Comparison of ENCODE assay signal across 9 mouse cellular contexts in genomic region chr7:82263141-82263540, GRCm38 (mm10).
DNase-seq lines count a peak whose midpoint lies in the region; ATAC-seq and TF ChIP-seq lines count a peak whose summit lies in the region.
"Had no signal": no experiment of that assay in that cellular context is flagged by ENCODE, and none has a peak within 500 bp of the region (broad histone marks: within the 10 kb centered on the region; RNA-seq: fewer than 3 reads in every experiment).

No protein-coding gene starts in this region.

- peak; percentile 29 to 63 for DNase-seq in heart, adult 2 months
- peak; percentile 70 for DNase-seq in forebrain, embryonic 14.5 days (ENCODE audit: low spot score)
- DNase-seq in layer of hippocampus, adult 2 months (ENCODE audit: low spot score in 2 of 2) = peak; percentile 19 to 69
- DNase-seq in lung, postnatal 36 days = peak; percentile 68
- peak; percentile 72 for DNase-seq in thymus, postnatal 25 days

- no peaks in the 10 kb centered on the region; the same call in 1 of the 2 replicates for H3K9me3 ChIP-seq in heart, embryonic 12.5 days (replicated peaks)
- no peaks in the 10 kb centered on the region for H3K9me3 ChIP-seq in forebrain, embryonic 14.5 days (replicated peaks; ENCODE audit: control insufficient read depth, low read length)
- H3K9me3 ChIP-seq: limb, embryonic 13.5 days had no signal

- no peak overlapping the region for H3K4me2 ChIP-seq in heart, embryonic 12.5 days
- H3K4me2 ChIP-seq in forebrain, embryonic 14.5 days (ENCODE audit: low read length) = no peak overlapping the region
- H3K4me2 ChIP-seq: limb, embryonic 13.5 days had no signal

- peak; percentile 97; the same call in 1 of the 2 replicates for TF ChIP-seq CTCF in heart, adult 2 months (IDR thresholded peaks at IDR 0.05)
- TF ChIP-seq CTCF in C2C12 (IDR thresholded peaks at IDR 0.05; ENCODE audit: control insufficient read depth, insufficient read depth, insufficient read length) = peak; percentile 51
- TF ChIP-seq CTCF in bone marrow macrophage, adult 2 months (IDR thresholded peaks at IDR 0.05; ENCODE audit: low read depth, low read length) = peak; percentile 56
- peak; percentile 98 for TF ChIP-seq CTCF in layer of hippocampus, adult 2 months (conservative IDR thresholded peaks at IDR 0.05)

- 25% methylated on average over 8 of the region's 8 CpGs for WGBS in heart, adult 2 months
- 19% methylated on average over 8 of the region's 8 CpGs for WGBS in heart, embryonic 12.5 days
- 16% methylated on average over 8 of the region's 8 CpGs for WGBS in forebrain, embryonic 14.5 days

- H3K4me3 ChIP-seq in heart, adult 2 months = no peak overlapping the region
- no peak overlapping the region for H3K4me3 ChIP-seq in heart, embryonic 12.5 days
- H3K4me3 ChIP-seq in C2C12 (ENCODE audit: insufficient read depth, poor library complexity, severe bottlenecking) = no peak overlapping the region
- H3K4me3 ChIP-seq in bone marrow macrophage, adult 2 months (ENCODE audit: insufficient read depth, low read length) = no peak overlapping the region
- no peak overlapping the region for H3K4me3 ChIP-seq in forebrain, embryonic 14.5 days (ENCODE audit: low read depth, low read length)
- H3K4me3 ChIP-seq in layer of hippocampus, adult 2 months = no peak overlapping the region
- H3K4me3 ChIP-seq: limb, embryonic 13.5 days had no signal

- intact Hi-C loops in heart, adult 2 months (cut with DNase I) = loop anchor here (1.0 to 10.0 kb wide), 2 partner anchors 142 to 468 kb away; no protein-coding TSS in a partner anchor

- H3K9ac ChIP-seq in heart, adult 2 months (ENCODE audit: low read depth, low read length) = no peak overlapping the region
- no peak overlapping the region for H3K9ac ChIP-seq in heart, embryonic 12.5 days
- no peak overlapping the region for H3K9ac ChIP-seq in forebrain, embryonic 14.5 days (ENCODE audit: low read length)
- H3K9ac ChIP-seq: limb, embryonic 13.5 days had no signal

- no peak overlapping the region for H3ac ChIP-seq in C2C12 (ENCODE audit: control insufficient read depth, insufficient read length, low read depth)

- TF ChIP-seq POLR2A in heart, adult 2 months (IDR thresholded peaks at IDR 0.05; ENCODE audit: insufficient read depth, low read depth, low read length) = no peak
- no peak for TF ChIP-seq POLR2A in bone marrow macrophage, adult 2 months (IDR thresholded peaks at IDR 0.05; ENCODE audit: borderline replicate concordance, low read depth, low read length)

- H3K27me3 ChIP-seq in heart, adult 2 months (ENCODE audit: control insufficient read depth, insufficient read depth, low read length) = no peaks in the 10 kb centered on the region
- H3K27me3 ChIP-seq in heart, embryonic 12.5 days (replicated peaks) = 0 out of 2 replicates have a peak, but pooled peaks cover 10% of the 10 kb centered on the region
- peaks cover 17% of the 10 kb centered on the region for H3K27me3 ChIP-seq in C2C12 (ENCODE audit: control insufficient read depth, insufficient read depth, insufficient read length)
- H3K27me3 ChIP-seq in forebrain, embryonic 14.5 days (replicated peaks; ENCODE audit: control insufficient read depth, insufficient read depth, low read length) = no peaks in the 10 kb centered on the region
- H3K27me3 ChIP-seq: limb, embryonic 13.5 days had no signal

- no peaks in the 10 kb centered on the region for H3K36me3 ChIP-seq in heart, adult 2 months (ENCODE audit: control insufficient read depth, insufficient read depth, low read length)
- H3K36me3 ChIP-seq in heart, embryonic 12.5 days = no peaks in the 10 kb centered on the region
- H3K36me3 ChIP-seq in C2C12 (ENCODE audit: control insufficient read depth, insufficient read depth) = no peaks in the 10 kb centered on the region
- no peaks in the 10 kb centered on the region for H3K36me3 ChIP-seq in forebrain, embryonic 14.5 days (ENCODE audit: control insufficient read depth, insufficient read depth, low read length)
- H3K36me3 ChIP-seq: limb, embryonic 13.5 days had no signal

- H3K79me2 ChIP-seq in heart, adult 2 months (replicated peaks; ENCODE audit: control insufficient read depth, insufficient read depth, low read length) = no peaks in the 10 kb centered on the region
- no peaks in the 10 kb centered on the region for H3K79me2 ChIP-seq in C2C12 (ENCODE audit: control insufficient read depth, insufficient read depth)

- TF ChIP-seq EP300 in heart, adult 2 months (IDR thresholded peaks at IDR 0.05; ENCODE audit: insufficient read depth, low read depth, low read length) = 0 out of 2 replicates have a peak, but pooled peaks have one; percentile 38

- H3K4me1 ChIP-seq in heart, adult 2 months (ENCODE audit: control insufficient read depth, insufficient read depth, low read length) = no peaks in the 10 kb centered on the region
- H3K4me1 ChIP-seq in heart, embryonic 12.5 days (replicated peaks) = no peaks in the 10 kb centered on the region
- no peaks in the 10 kb centered on the region for H3K4me1 ChIP-seq in bone marrow macrophage, adult 2 months (ENCODE audit: control insufficient read depth, insufficient read depth, low read length)
- H3K4me1 ChIP-seq in forebrain, embryonic 14.5 days (ENCODE audit: control insufficient read depth, insufficient read depth, low read length) = no peaks in the 10 kb centered on the region
- H3K4me1 ChIP-seq: limb, embryonic 13.5 days had no signal

- no peaks in the 10 kb centered on the region for H3K79me3 ChIP-seq in C2C12 (ENCODE audit: low read depth)

- H3K27ac ChIP-seq in heart, adult 2 months = no peak overlapping the region
- no peak overlapping the region for H3K27ac ChIP-seq in heart, embryonic 12.5 days (ENCODE audit: poor library complexity, severe bottlenecking)
- no peak overlapping the region for H3K27ac ChIP-seq in bone marrow macrophage, adult 2 months (ENCODE audit: insufficient read depth, low read depth, low read length)
- no peak overlapping the region for H3K27ac ChIP-seq in forebrain, embryonic 14.5 days (ENCODE audit: low read depth, low read length)
- no peak overlapping the region for H3K27ac ChIP-seq in layer of hippocampus, adult 2 months
- H3K27ac ChIP-seq: limb, embryonic 13.5 days had no signal

- ATAC-seq in heart, embryonic 12.5 days (ENCODE audit: insufficient number of reproducible peaks, low FRiP score) = no peak
- no peak for ATAC-seq in forebrain, embryonic 14.5 days

TF ChIP-seq in C2C12, 6 proteins besides CTCF, POLR2A, EP300 and RAD21:
- TF ChIP-seq CEBPB (IDR thresholded peaks at IDR 0.05; ENCODE audit: low read depth) = no peak
- no peak for TF ChIP-seq MAX (IDR thresholded peaks at IDR 0.05)
- no peak for TF ChIP-seq MYOD1 (IDR thresholded peaks at IDR 0.05; ENCODE audit: control insufficient read depth, insufficient read length, low read depth)
- no peak for TF ChIP-seq MYOG (IDR thresholded peaks at IDR 0.05; ENCODE audit: control insufficient read depth, extremely low read depth, insufficient read length)
- TF ChIP-seq USF1 (IDR thresholded peaks at IDR 0.05; ENCODE audit: low read depth) = no peak
- no peak for TF ChIP-seq FOSL1 (IDR thresholded peaks at IDR 0.05; ENCODE audit: insufficient read depth, low read length, poor library complexity, severe bottlenecking)
